Mouse (Mus musculus) heart, postnatal 0 days (tissue): Measurements from ENCODE around the gene Tdrd1.

Experiments
- CTCF ChIP-seq: IDR thresholded peaks from 2 replicates; pipeline ENCODE4 v1.5.1; 2016; ENCODE audit warnings: antibody characterized with exemption, control low read depth, low read depth
- EP300 ChIP-seq: IDR thresholded peaks from 2 replicates; pipeline ENCODE4 v1.6.1; 2016; ENCODE audit warnings: antibody characterized with exemption, low read depth

GRCm38 (mm10) chr19:56856455-56856854 lies 30.4 kb downstream of the Tdrd1 start:
- TF ChIP-seq CTCF (peak; percentile 38), EP300 (no peak)
